Comparison of ENCODE assay signal across 8 mouse cellular contexts in the genomic region with DNA sequence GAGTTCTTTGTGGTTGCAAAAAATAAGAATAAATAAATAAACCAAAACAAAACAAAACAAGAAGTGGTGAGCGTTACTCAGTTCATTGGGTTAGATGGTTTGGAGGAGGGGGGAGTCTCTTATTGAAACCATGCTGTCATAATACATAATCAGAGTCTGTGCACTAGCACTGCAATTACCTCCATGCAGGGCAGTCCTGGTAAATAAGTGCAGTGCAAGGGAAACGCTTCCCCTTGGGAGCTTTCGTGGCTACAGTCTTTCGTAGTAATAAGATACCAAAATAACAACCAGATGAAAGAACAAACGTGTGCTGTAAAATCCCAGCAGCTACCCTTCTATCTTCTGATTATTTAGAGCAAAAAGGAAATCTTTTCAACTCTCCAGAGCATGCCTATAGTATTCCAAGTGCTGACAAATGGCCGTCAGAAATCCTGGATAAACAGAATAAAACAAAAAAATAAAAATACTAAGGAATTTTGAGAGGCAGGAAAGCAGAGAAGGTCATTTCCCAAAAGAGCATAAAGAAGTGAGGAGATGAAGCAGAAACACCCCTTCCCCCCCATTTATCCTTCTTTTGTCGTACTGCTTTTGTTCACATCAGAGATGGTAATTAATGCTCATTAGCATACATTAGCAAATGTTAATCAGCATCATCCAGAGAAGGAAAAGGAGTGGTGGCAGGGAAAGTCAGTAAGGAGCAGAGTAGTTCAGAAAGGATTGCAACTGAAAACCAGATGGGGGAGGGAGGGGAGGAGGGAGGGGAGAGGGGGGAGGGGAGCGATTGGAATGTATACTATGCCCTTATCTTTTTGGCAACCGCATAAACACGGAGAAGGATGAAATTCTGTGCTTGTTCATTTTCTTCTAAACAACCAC. TPM values are rescaled to one million over a fixed set of nuclear protein-coding genes. Genes with fewer than 3 reads are reported as not detected.
DNase-seq lines count a peak whose midpoint lies in the region; ATAC-seq lines count a peak whose summit lies in the region.
"Had no signal": no experiment of that assay in that cellular context is flagged by ENCODE, and none has a peak within 500 bp of the region (broad histone marks: within the 10 kb centered on the region; RNA-seq: fewer than 3 reads in every experiment).

No protein-coding gene starts in this region.

- 18% methylated on average over 10 of the region's 10 CpGs for WGBS in midbrain, embryonic 11.5 days
- 24% methylated on average over 10 of the region's 10 CpGs for WGBS in midbrain, embryonic 10.5 days
- 8% methylated on average over 9 of the region's 10 CpGs for WGBS in embryonic facial prominence, embryonic 11.5 days

- ATAC-seq in midbrain, embryonic 11.5 days (ENCODE audit: low FRiP score) = peak; percentile 85
- ATAC-seq in embryonic facial prominence, embryonic 11.5 days (replicated peaks; ENCODE audit: insufficient number of reproducible peaks, low FRiP score, low TSS enrichment, low read depth) = peak; percentile 87

- no peak overlapping the region for H3K4me2 ChIP-seq in midbrain, embryonic 11.5 days
- H3K4me2 ChIP-seq in embryonic facial prominence, embryonic 11.5 days (ENCODE audit: low read depth, low read length) = no peak overlapping the region

- H3K9me3 ChIP-seq in midbrain, embryonic 11.5 days (ENCODE audit: control insufficient read depth, low read length) = no peaks in the 10 kb centered on the region
- no peaks in the 10 kb centered on the region for H3K9me3 ChIP-seq in midbrain, embryonic 10.5 days (replicated peaks)
- H3K9me3 ChIP-seq in embryonic facial prominence, embryonic 11.5 days (replicated peaks; ENCODE audit: control insufficient read depth, low read length) = no peaks in the 10 kb centered on the region

- H3K36me3 ChIP-seq in midbrain, embryonic 11.5 days (ENCODE audit: control insufficient read depth, insufficient read depth, low read length) = no peaks in the 10 kb centered on the region
- no peaks in the 10 kb centered on the region for H3K36me3 ChIP-seq in midbrain, embryonic 10.5 days
- H3K36me3 ChIP-seq in embryonic facial prominence, embryonic 11.5 days (replicated peaks; ENCODE audit: control insufficient read depth, insufficient read depth, low read depth, low read length) = no peaks in the 10 kb centered on the region

- H3K27me3 ChIP-seq in midbrain, embryonic 11.5 days (ENCODE audit: control insufficient read depth, insufficient read depth, low read length) = no peaks in the 10 kb centered on the region
- no peaks in the 10 kb centered on the region for H3K27me3 ChIP-seq in midbrain, embryonic 10.5 days (ENCODE audit: low read depth, poor library complexity, severe bottlenecking)
- H3K27me3 ChIP-seq in embryonic facial prominence, embryonic 11.5 days (ENCODE audit: control insufficient read depth, insufficient read depth, low read length) = no peaks in the 10 kb centered on the region

- peaks cover 3% of the 10 kb centered on the region; the same call in 1 of the 2 replicates for H3K4me1 ChIP-seq in midbrain, embryonic 11.5 days (ENCODE audit: control insufficient read depth, insufficient read depth, low read length)
- peaks cover 12% of the 10 kb centered on the region for H3K4me1 ChIP-seq in midbrain, embryonic 10.5 days
- H3K4me1 ChIP-seq in embryonic facial prominence, embryonic 11.5 days (ENCODE audit: control insufficient read depth, insufficient read depth, low read length) = no peaks in the 10 kb centered on the region

- H3K27ac ChIP-seq in midbrain, embryonic 11.5 days (ENCODE audit: low read depth, low read length) = no peak overlapping the region
- H3K27ac ChIP-seq in midbrain, embryonic 10.5 days (replicated peaks) = no peak overlapping the region
- no peak overlapping the region; the same call in 1 of the 2 replicates for H3K27ac ChIP-seq in embryonic facial prominence, embryonic 11.5 days (replicated peaks; ENCODE audit: low read depth, low read length)

- peak; percentile 85 for DNase-seq in midbrain, embryonic 11.5 days (ENCODE audit: low spot score, missing footprints)
- no peak for DNase-seq in midbrain, embryonic 10.5 days (ENCODE audit: low spot score)
- peak; percentile 79 for DNase-seq in embryonic facial prominence, embryonic 11.5 days (ENCODE audit: low spot score)
- peak; percentile 6 for DNase-seq in hindlimb bud, embryonic 11.5 days (ENCODE audit: extremely low spot score, low read depth, low spot score)
- DNase-seq in urinary bladder, postnatal 4 days (ENCODE audit: low spot score in 2 of 2) = no peak
- no peak for DNase-seq in adrenal gland, adult 18-20 months (ENCODE audit: low spot score in 2 of 2)
- DNase-seq in cerebellum, postnatal 14 days = no peak

- no peak overlapping the region for H3K4me3 ChIP-seq in midbrain, embryonic 11.5 days (ENCODE audit: low read depth, low read length)
- no peak overlapping the region for H3K4me3 ChIP-seq in midbrain, embryonic 10.5 days
- H3K4me3 ChIP-seq in embryonic facial prominence, embryonic 11.5 days (ENCODE audit: low read depth, low read length) = no peak overlapping the region
- H3K4me3 ChIP-seq: erythroblast, embryonic 14.5 days had no signal

- no peak overlapping the region for H3K9ac ChIP-seq in midbrain, embryonic 11.5 days (ENCODE audit: low read length)
- H3K9ac ChIP-seq in embryonic facial prominence, embryonic 11.5 days (replicated peaks; ENCODE audit: low read length) = no peak overlapping the region

RNA-seq across cellular contexts. Expression of a gene that starts 30.4 kb away (rescaled TPM):
- polyA plus RNA-seq in midbrain, embryonic 11.5 days (2014; fragmentation: Nextera tagmentation; extraction: Ambion mirVana) = 0.14 and 0.19 TPM in 2 replicates
- polyA plus RNA-seq in midbrain, embryonic 10.5 days (2016; fragmentation: Nextera tagmentation; extraction: Ambion mirVana) = 0.09 and 0.16 TPM in 2 replicates
- 0.14 and 0.42 TPM in 2 replicates for polyA plus RNA-seq in embryonic facial prominence, embryonic 11.5 days (2014; fragmentation: Nextera tagmentation; extraction: Ambion mirVana)
- under 1 TPM in 1 of 2 experiments, not detected in 1; 0.23 TPM for total RNA-seq in adrenal gland, adult 18-20 months (2021)
- polyA plus RNA-seq: erythroblast, embryonic 14.5 days had no signal

Comparison
In these comparisons a context has a peak if more than half of its experiments do, and no peak if none do; other contexts are left out.
1. DNase-seq: peak in midbrain, embryonic 11.5 days (single experiment), embryonic facial prominence, embryonic 11.5 days (single experiment) and hindlimb bud, embryonic 11.5 days (single experiment); none in midbrain, embryonic 10.5 days (single experiment), urinary bladder, postnatal 4 days (0 of 2), adrenal gland, adult 18-20 months (0 of 2) and cerebellum, postnatal 14 days (0 of 2).